Mouse (Mus musculus) CH12.LX (cell line): ENCODE results near the gene 1500015O10Rik. TPM values are rescaled to one million over a fixed set of nuclear protein-coding genes. Genes with fewer than 3 reads are reported as not detected.

ENCODE experiments used
- DNase-seq: peaks from one replicate; pipeline ENCODE4 v3.0.0-alpha.2; 2013; ENCODE audit errors: extremely low read depth
- H3K27ac ChIP-seq: 2 replicates; pipeline ENCODE4 v1.5.1; 2012; ENCODE audit warnings: low read depth, mild to moderate bottlenecking, control low read depth, moderate library complexity; ENCODE audit not compliant: insufficient read depth
- H3K27me3 ChIP-seq: replicated peaks from 2 replicates; pipeline ENCODE3; 2012; ENCODE audit warnings: inconsistent platforms
- H3K36me3 ChIP-seq, 2 experiments: replicated peaks in 1 of 2; 2 replicates each; pipeline versions ENCODE3 to v1.6.1; 2012; ENCODE audit warnings: inconsistent platforms in 1 of 2, low read length in 1 of 2, mild to moderate bottlenecking in 1 of 2, mixed read lengths in 1 of 2, moderate library complexity in 1 of 2; ENCODE audit not compliant: control insufficient read depth in 1 of 2, insufficient read depth in 1 of 2
- H3K4me1 ChIP-seq, 2 experiments: 2 replicates each; pipeline ENCODE4 v1.6.1; 2012; ENCODE audit warnings: inconsistent platforms in 1 of 2, moderate library complexity in 1 of 2; ENCODE audit not compliant: insufficient read depth in 2 of 2, control insufficient read depth in 1 of 2
- H3K4me2 ChIP-seq: 2 replicates; pipeline ENCODE4 v1.6.1; 2012; ENCODE audit warnings: low read depth, mild to moderate bottlenecking, control low read depth; ENCODE audit not compliant: poor library complexity, insufficient read depth, severe bottlenecking
- H3K4me3 ChIP-seq, 3 experiments: fragments of 150-350 bp in 1 of 3; sonication (generic) in 1 of 3; replicated peaks in 1 of 3; 2 replicates each; pipeline versions ENCODE3 to v1.5.1; 2011 to 2012; ENCODE audit warnings: low read depth in 2 of 3, low read length in 2 of 3, mild to moderate bottlenecking in 2 of 3, moderate library complexity in 2 of 3, control low read depth in 1 of 3, improper control_type of control experiment in 1 of 3, inconsistent platforms in 1 of 3, mixed read lengths in 1 of 3; ENCODE audit not compliant: poor library complexity in 1 of 3
- H3K79me2 ChIP-seq: replicated peaks from 2 replicates; pipeline ENCODE4 v1.6.1; 2012; ENCODE audit warnings: mild to moderate bottlenecking, moderate library complexity; ENCODE audit not compliant: control insufficient read depth, poor library complexity, insufficient read depth, severe bottlenecking; ENCODE audit errors: extremely low read depth
- H3K9ac ChIP-seq: 2 replicates; pipeline ENCODE4 v1.6.1; 2012; ENCODE audit warnings: low read depth, mild to moderate bottlenecking, control low read depth, moderate library complexity; ENCODE audit not compliant: insufficient read depth
- H3K9me3 ChIP-seq: replicated peaks from 2 replicates; pipeline ENCODE3; 2012; ENCODE audit warnings: low read length, inconsistent platforms, mixed read lengths
- BHLHE40 ChIP-seq: IDR thresholded peaks from 2 replicates; pipeline ENCODE4 v1.6.1; 2011; ENCODE audit warnings: mild to moderate bottlenecking, low read depth, low read length, improper control_type of control experiment
- CHD1 ChIP-seq: IDR thresholded peaks from 2 replicates; pipeline ENCODE4 v1.6.1; 2012; ENCODE audit warnings: low read depth, low read length, improper control_type of control experiment, inconsistent platforms
- CHD2 ChIP-seq: IDR thresholded peaks from 2 replicates; pipeline ENCODE4 v1.6.1; 2011; ENCODE audit warnings: low read length, improper control_type of control experiment
- CTCF ChIP-seq, 2 experiments: IDR thresholded peaks in 1 of 2; conservative IDR thresholded peaks in 1 of 2; 2 replicates each; pipeline ENCODE4 v1.5.1; 2011 to 2012; ENCODE audit warnings: low read depth in 2 of 2, low read length in 2 of 2, improper control_type of control experiment in 1 of 2, inconsistent platforms in 1 of 2, mild to moderate bottlenecking in 1 of 2, moderate library complexity in 1 of 2
- E2F4 ChIP-seq: IDR thresholded peaks from 2 replicates; pipeline ENCODE4 v1.6.1; 2011; ENCODE audit warnings: low read depth, low read length, improper control_type of control experiment; ENCODE audit not compliant: insufficient replicate concordance
- EP300 ChIP-seq: IDR thresholded peaks from 2 replicates; pipeline ENCODE4 v1.6.1; 2011; ENCODE audit warnings: low read length, improper control_type of control experiment
- GABPA ChIP-seq: IDR thresholded peaks from 2 replicates; pipeline ENCODE4 v1.6.1; 2012; ENCODE audit warnings: low read depth, low read length, improper control_type of control experiment, inconsistent platforms; ENCODE audit not compliant: insufficient replicate concordance
- KAT2A ChIP-seq: IDR thresholded peaks from 2 replicates; pipeline ENCODE4 v1.6.1; 2012; ENCODE audit warnings: low read length, improper control_type of control experiment, inconsistent platforms; ENCODE audit not compliant: insufficient replicate concordance
- MXI1 ChIP-seq: IDR thresholded peaks from 2 replicates; pipeline ENCODE4 v1.6.1; 2011; ENCODE audit warnings: mild to moderate bottlenecking, low read depth, low read length, improper control_type of control experiment
- NELFE ChIP-seq: IDR thresholded peaks from 2 replicates; pipeline ENCODE4 v1.6.1; 2011; ENCODE audit warnings: low read depth, low read length, improper control_type of control experiment
- POLR2A ChIP-seq: IDR thresholded peaks from 2 replicates; pipeline ENCODE4 v1.6.1; 2011; ENCODE audit warnings: low read depth, mild to moderate bottlenecking, improper control_type of control experiment, low read length
- USF1 ChIP-seq: IDR thresholded peaks from 2 replicates; pipeline ENCODE4 v1.6.1; 2014; ENCODE audit warnings: low read depth, mild to moderate bottlenecking, inconsistent platforms, low read length, improper control_type of control experiment
- USF2 ChIP-seq: conservative IDR thresholded peaks from 2 replicates; pipeline ENCODE4 v1.6.1; 2011; ENCODE audit warnings: low read depth, low read length, improper control_type of control experiment
- ZKSCAN1 ChIP-seq: IDR thresholded peaks from 2 replicates; pipeline ENCODE4 v1.6.1; 2012; ENCODE audit warnings: low read depth, inconsistent platforms, low read length, improper control_type of control experiment, borderline replicate concordance
- ZMIZ1 ChIP-seq: IDR thresholded peaks from 2 replicates; pipeline ENCODE4 v1.6.1; 2012; ENCODE audit warnings: low read depth, mild to moderate bottlenecking, inconsistent platforms, low read length, improper control_type of control experiment
- ZNF384 ChIP-seq: IDR thresholded peaks from 2 replicates; pipeline ENCODE4 v1.6.1; 2012; ENCODE audit warnings: low read depth, low read length, improper control_type of control experiment, inconsistent platforms
- dilution Hi-C: fragments of 300-500 bp; cut with MboI; formaldehyde crosslinking; loops from 2 replicates; pipeline ENCODE4 v1.14.3; 2020; ENCODE audit warnings: low sequenced_read_pairs; ENCODE audit not compliant: extremely low pct_unique_long_range_greater_than_20kb, extremely low pct_ligation_motif_present
- in situ Hi-C: fragments of 300-500 bp; cut with MboI; formaldehyde crosslinking; loops from 3 replicates; pipeline ENCODE4 v1.14.3; 2019; ENCODE audit warnings: low sequenced_read_pairs, low pct_ligation_motif_present, low pct_unique_long_range_greater_than_20kb, mixed read lengths
- polyA plus RNA-seq: library from polyadenylated mRNA; unstranded; fragments of >175 nt; gene quantifications from 2 replicates; pipeline ENCODE4 v1.2.1, GENCODE M21; 2012; ENCODE audit warnings: low read depth; ENCODE audit not compliant: insufficient read length
- total RNA-seq, 2 experiments: library from RNA; depleted of rRNA; stranded (reverse); fragments of 300-350 nt in 1 of 2; fragments of >200 nt in 1 of 2; gene quantifications; 2 replicates each; pipeline ENCODE4 v1.2.3; 2012 to 2014

1500015O10Rik gene
- total and polyA plus RNA-seq, 3 experiments: not detected

DNA sequence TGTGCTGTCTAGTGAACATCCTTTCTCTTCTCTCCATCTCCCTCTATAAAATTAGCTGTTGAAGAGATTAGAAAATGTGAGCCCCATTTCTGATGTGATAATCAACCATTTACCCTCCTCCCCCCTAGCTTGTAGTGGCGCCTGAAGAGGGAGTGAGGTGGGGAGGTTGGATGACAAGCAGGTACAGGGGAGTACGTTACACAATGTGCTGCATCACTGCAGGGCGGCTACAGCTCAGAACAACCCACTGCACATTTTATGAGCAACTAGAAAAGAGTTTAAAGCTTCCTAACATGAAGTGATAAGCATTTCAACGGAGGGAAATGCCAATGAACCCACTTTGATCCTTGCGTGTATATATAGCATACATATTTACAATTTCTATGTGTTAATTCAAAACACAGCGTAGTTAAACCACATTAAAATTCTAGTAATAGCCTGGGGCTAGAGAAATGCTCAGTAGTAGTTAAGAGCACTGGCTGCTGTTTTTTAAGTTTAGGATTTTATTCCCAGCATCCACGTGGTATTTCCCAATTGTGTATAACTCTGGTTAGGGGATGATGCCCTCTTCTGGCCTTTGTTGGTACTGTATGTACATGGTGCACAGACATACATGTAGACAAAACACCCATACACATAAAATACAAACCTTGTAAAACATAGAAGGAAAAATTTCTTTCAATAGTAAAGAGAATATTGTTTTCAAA is 7.6 kb downstream of the 1500015O10Rik start (continued):
- TF ChIP-seq NELFE: no peak
- TF ChIP-seq ZNF384: no peak
- TF ChIP-seq CHD2: no peak
- no peak for TF ChIP-seq ZKSCAN1
- TF ChIP-seq, all 38 proteins: peak for 4

DNA sequence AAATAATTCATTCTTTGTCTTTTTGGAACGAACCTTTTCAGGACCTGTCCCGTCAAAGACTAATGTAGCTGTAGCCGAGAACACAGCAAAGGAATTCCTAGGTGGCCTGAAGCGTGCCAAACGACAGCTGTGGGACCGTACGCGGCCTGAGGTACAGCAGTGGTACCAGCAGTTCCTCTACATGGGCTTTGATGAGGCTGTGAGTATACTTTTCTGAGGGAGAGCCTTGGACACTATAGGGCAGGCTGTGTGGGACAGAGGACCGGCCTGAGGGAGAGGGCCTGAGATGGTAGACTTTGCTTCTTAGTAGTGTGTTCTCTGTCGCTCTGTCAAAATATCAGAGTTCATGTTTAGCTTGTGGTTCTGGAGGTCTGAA is 8.1 kb downstream of the 1500015O10Rik start:
- peaks cover 12% of the 10 kb centered on the region for H3K9me3 ChIP-seq
- peaks cover 0 to 8% of the 10 kb centered on the region in 2 experiments for H3K36me3 ChIP-seq
- DNase-seq: no peak
- in situ Hi-C loops (loop anchor here (25.0 kb wide), 2 partner anchors 451 to 601 kb away; no protein-coding TSS in a partner anchor), dilution Hi-C loops (no loop called here)
- H3K27ac ChIP-seq: no peak overlapping the region
- no peak overlapping the region for H3K4me3 ChIP-seq
- no peaks in the 10 kb centered on the region for H3K4me1 ChIP-seq
- no peak overlapping the region for H3K9ac ChIP-seq
- no peak overlapping the region for H3K4me2 ChIP-seq
- TF ChIP-seq GABPA (no peak), ZMIZ1 (no peak), NELFE (no peak), ZKSCAN1 (no peak), BHLHE40 (no peak), USF2 (no peak), E2F4 (no peak)
- no peaks in the 10 kb centered on the region for H3K27me3 ChIP-seq
- no peaks in the 10 kb centered on the region for H3K79me2 ChIP-seq

DNA sequence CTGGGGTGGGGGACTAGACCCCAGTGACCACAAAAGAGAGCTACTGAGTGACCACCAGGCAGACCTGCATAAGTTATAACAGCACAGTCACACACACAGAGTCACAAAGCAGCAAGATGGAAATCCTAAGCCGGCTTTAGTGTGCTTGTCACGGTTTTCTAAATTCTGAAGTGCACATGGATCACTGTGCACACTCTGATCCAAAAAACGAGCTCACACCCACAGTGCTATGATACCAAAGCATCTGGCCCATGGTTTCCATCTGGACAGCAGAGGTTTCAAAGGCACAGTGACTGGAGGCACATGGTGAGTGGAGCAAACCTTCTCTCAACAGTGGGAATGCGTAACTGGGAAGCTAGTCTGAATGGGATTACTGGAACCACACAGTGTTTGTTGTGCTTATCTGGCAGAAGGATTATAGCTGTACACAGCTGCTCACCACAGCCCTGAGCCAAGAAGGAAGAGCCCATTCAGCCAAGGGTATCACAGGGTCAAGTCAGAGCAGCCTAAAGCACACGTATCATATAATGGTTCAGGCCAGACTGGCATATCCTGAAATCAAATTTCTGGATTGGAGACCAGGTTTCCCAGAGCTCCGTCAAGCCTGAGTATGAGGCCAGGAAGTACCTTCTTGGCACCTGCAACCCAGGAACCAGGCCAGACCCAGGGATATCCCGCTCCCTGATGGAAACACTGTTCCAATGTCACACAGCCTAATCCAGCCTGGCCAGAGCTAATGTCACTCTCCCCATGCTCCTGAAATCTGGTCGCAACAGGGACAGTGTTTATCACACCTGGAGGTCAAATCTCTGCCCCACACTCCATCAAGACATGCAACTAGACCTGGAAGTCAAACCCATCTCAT is 24.3 kb downstream of the 1500015O10Rik start:
- H3K36me3 ChIP-seq: peaks cover 33 to 85% of the 10 kb centered on the region in 2 experiments
- H3K79me2 ChIP-seq: no peaks in the 10 kb centered on the region
- no peak overlapping the region for H3K4me2 ChIP-seq
- H3K27ac ChIP-seq: no peak overlapping the region
- no peak overlapping the region for H3K4me3 ChIP-seq
- H3K9me3 ChIP-seq: no peaks in the 10 kb centered on the region
- dilution Hi-C loops (no loop called here), in situ Hi-C loops (loop anchor here (25.0 kb wide), 1 partner anchor 283 kb away; no protein-coding TSS in a partner anchor)
- TF ChIP-seq POLR2A (no peak), CHD1 (no peak), CTCF (conservative IDR thresholded peaks at IDR 0.05 in 1 of 2, IDR thresholded peaks at IDR 0.05 in 1 of 2; ENCODE audit: low read depth in 2 of 2, low read length in 2 of 2) (no peak), MXI1 (no peak), EP300 (no peak), GABPA (no peak), KAT2A (no peak), ZMIZ1 (no peak), BHLHE40 (no peak), USF1 (no peak)
- DNase-seq: no peak
- H3K9ac ChIP-seq: no peak overlapping the region
- H3K4me1 ChIP-seq: no peaks in the 10 kb centered on the region
- H3K27me3 ChIP-seq: no peaks in the 10 kb centered on the region
